Mouse (Mus musculus): ENCODE measurements at regions not wholly inside any gene's neighbourhood (a gene's known extent, or its start where the extent isn't known, plus 50 kb on each side); places are given as distances from the start of the nearest gene placed in this dataset.

DNA sequence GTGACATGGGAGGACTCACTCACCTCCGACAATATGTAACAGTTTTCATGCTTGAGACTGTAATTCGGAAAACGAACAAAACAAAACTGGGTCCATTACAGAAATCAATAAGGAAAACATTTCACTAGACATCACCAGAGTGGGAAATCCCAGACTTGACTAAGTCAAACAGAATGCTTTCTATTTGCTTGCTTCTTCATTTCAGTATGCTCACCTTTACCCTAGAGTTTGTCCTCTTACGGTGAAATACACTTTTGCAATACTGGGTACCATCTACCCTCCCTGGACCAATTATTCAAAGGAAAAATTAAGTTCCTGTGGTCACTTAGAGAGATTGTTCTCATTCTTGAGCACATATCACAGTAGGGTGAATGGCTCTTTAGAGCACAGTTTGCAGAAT, 613.4 kb upstream of the 4930412O13Rik start:
- no peak for DNase-seq (ENCODE audit: low read depth, low spot score)

DNA sequence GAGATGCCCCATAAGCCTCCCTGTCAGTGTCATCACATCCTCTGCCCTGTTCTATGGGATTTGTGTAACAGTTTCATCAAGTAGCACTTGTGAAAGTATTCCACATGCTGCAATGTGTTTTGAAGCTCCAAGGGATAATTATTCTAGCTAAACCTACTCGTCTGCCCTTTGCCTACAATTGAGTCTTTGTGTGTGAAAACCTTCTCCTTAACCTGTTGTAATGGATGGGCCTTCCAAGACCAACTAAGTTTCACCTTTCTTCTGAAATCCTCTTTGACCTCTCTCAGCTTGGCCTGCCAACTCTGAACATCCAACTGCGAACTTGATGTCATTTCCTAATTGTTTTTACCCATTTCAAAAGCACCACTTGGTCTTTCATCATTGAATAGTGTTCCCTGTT, 597.6 kb upstream of the 4930412O13Rik start:
- no peak for DNase-seq (ENCODE audit: low read depth, low spot score)

DNA sequence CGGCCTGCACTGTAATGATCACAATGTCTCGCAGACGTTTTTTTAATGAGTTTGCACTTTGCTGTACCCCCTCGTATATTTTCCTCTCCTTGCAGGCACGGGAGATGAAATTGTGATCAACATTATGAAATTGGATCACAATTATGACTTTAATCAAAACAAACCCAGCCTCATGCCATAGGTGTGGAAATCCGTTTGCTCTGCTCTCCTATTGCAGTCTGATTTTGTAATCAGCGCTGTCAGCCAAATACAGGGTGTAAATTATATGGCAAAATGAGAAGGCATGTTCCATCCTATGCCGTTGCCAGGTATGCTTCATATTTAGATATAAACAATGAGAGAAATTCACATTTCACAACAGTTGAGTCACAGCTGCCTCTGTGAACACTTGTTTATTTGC, 595.3 kb upstream of the 4930412O13Rik start:
- no peak for DNase-seq (ENCODE audit: low read depth, low spot score)

DNA sequence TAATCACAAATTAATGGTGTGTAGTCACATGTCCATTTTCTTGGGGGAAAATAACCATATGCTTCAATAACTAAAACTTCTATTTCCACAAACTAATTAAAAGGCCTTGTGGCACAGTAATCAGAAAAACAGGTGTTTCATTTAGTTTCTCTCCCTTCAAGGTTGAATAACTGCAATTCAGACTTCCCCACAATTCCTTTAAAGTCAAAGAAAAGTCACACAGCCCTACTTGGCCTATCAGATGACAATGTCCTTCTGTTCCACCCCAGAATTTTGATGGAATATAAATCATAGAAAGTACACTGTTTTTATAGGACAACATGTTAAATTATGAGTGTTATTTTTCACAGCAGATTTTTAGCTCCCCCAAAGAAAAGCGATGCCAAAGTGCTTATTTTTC, 594.0 kb upstream of the 4930412O13Rik start:
- DNase-seq (ENCODE audit: low read depth, low spot score): no peak

DNA sequence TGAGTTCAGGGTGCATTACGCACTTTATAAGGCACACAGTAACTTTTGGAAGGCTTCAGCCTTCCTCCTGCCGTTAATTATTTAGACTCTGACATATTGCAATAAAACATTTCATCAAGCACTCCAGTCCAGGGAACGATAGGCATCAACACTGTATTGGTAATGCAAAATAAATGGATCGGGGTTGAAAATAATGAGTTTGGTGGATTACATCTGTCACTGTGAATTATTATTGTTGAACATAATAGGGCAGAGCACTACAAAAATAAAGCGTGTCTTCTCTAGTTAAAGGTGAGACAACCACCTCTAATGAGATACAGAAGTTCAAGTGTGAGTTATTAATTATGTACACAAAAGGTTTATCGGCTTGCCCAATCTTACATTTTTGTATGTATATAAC, 593.4 kb upstream of the 4930412O13Rik start:
- DNase-seq (ENCODE audit: low read depth, low spot score): no peak

DNA sequence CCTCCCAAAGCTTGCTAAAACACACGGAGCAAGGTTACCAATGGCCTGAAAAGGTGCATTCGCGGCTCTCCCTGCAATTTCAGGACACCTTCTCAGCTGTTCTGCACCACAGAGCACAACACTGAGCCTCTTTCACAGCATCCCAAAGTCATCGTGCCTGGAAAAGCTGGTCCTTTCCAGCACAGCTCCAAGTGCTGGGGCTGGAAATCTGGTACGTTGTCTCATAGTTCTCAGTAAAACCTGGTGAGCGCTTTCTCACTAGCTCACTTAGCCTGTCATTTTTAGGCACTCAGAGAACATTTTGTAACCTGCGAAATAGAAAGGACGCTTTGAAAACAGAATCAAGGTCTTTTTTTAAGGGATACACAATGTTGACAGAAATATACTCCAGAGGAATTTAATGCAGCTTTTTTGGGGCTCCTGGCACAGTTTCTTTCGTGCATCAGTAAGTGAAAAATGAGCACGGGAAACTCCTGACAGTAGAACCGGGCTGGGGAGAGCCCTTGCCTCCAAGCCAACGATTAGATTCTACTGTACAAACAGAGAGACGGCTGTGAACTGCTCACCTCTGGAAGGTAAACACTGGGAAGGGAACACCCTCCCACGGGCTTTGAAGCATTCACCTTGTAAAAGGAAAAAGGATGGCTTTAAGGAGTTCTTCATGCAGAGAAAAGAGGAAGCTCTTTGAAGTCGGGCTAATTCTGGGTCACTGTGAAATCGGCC, 549.3 kb upstream of the 4930412O13Rik start:
- no peak for DNase-seq (ENCODE audit: low read depth, low spot score)

DNA sequence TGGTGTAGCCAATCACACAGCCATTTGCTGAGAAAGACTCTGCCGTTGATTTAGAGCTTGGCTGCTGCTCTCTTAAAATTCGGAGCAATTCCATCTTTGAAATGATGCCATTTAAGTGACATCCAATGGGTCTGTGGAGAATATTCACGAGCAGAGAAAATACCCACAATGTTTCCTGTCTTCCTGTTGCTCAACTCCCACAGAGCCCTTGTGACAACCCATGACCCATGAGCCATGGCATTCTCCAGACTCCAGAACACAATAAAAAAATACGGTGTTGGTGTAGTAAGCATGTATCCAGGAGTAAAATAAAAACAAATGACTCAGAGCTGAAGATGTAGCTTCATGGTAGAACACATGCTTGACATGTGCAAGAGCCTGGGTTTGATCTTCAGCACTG, 532.1 kb upstream of the 4930412O13Rik start:
- no peak for DNase-seq (ENCODE audit: low read depth, low spot score)

DNA sequence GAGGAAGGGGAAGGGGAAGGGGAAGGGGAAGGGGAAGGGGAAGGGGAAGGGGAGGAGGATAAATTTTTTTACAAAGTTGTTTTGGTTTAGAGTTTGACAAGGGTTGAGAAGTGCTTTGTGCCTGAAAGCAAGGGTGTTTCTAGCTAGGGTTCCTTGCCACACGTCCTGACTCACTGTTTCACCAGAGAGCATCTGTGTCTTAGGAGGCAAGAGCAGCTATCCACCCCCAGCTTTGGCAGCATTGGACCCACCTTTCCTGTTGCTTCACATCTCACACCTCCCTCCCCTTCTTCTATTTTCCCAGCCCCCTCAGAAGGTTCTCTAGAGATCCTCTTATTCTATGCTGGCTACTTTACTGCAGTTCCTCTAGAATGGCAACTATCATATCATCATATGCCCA, 531.1 kb upstream of the 4930412O13Rik start:
- no peak for DNase-seq (ENCODE audit: low read depth, low spot score)

DNA sequence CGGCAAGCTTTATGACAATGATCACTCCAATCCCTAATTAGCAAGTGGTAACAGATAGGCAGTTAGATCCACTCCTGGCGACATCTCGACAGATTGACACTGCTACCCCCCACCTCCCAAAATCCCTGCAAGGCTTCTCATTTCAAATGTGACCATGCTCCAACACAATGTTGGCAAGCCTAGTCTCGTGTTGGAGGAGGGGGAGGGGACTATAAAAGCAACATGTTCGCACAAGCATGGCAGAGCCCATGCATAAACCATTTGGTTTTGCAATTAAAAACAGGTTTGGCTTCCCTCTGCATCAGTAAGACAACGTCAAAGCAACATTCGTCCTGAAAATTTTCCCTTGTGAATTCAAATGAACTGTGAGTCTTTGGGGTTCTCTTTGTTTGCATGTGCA, 528.9 kb upstream of the 4930412O13Rik start:
- DNase-seq (ENCODE audit: low read depth, low spot score): no peak

DNA sequence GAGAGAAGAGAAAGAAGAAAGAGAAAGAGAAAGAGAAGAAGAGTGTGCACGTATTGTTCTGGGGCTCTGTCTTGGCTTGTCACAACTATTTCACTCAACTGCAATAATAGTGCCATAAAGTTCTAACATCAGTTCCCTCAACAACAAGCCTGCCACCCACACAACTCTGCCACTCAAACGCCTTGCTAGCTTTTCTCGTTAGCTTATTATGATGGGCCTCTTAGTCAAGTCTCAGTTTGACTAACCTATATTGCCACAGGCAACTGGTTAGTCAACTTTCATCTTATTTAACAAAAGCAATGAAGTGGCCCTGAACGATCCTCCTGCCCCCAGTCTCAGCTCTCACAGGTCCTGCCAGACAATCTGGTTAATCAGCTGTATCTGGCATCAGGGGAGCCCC, 521.0 kb upstream of the 4930412O13Rik start:
- DNase-seq (ENCODE audit: low read depth, low spot score): no peak

DNA sequence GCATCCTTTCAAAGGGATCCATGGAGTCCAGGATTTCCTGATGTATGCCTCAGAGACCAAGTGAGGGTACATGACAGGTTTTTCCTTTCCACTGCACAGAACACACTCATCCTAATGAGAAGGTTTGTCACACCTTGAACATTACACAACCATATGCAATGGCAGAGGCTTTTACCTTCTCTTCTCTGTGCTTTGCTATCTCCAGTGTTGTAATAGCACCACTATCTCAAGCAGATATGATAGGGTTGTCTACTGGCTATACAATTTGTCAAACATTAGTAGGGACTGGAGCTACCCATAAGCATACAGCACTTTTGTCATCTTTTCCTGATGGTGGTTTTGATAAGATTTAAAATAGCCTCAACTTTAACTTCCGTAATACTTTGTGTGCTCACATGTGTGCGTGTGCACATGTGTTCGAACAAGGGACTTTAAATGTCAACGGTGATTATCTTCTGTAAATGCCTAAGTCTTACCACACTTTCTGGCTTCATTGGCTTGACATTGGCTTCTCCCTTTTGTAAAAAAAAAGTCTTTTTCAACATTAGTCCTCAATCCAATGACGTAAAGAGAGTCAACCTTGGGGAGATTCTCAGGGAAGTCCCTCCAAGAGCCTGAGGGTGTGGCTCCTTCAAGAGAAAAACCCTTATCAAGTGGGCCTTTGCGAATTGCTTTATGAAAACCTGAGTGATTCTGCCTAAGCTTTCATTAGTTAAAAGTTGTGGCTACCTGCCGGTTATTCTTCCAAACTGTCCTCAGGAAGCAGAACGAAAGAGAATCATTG, 513.1 kb upstream of the 4930412O13Rik start:
- DNase-seq (ENCODE audit: low read depth, low spot score): no peak

DNA sequence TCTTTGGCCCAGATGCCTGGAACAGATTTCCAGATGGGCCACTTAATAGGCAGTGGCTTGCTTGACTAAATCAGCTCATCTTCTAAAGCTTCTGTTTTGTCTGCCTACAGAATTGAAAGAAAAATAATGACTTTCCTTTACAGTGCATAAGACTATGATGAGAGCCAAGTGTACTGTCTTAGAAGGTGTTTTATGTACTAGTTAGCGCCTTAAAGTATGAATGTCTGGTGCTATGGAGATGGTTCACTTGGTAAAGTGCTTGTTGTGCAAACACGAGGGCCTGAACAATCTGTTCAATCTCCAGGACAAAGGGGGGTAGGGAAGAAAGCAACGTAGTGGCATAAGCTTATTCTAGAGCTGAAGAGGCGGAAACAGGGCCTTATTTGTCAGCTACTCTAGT, 511.5 kb upstream of the 4930412O13Rik start:
- no peak for DNase-seq (ENCODE audit: low read depth, low spot score)

DNA sequence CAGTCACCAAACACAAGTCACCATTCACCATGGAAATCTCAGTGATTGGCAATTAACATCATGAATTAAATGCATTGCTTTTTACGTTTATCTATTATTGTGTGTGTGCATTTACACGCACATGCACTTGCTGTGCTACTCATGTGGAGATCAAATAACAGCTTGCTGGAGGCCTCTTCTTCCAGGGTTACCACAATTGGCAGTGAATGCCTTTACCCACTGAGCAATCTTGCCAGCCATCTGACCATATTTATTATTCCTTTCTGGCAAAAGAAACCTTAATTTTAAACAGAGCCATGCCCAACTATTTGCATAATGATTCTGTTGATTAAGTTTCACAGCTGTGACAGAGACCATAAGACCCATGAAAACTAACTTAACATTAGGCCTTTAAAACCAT, 494.5 kb upstream of the 4930412O13Rik start:
- DNase-seq (ENCODE audit: low read depth, low spot score): no peak

DNA sequence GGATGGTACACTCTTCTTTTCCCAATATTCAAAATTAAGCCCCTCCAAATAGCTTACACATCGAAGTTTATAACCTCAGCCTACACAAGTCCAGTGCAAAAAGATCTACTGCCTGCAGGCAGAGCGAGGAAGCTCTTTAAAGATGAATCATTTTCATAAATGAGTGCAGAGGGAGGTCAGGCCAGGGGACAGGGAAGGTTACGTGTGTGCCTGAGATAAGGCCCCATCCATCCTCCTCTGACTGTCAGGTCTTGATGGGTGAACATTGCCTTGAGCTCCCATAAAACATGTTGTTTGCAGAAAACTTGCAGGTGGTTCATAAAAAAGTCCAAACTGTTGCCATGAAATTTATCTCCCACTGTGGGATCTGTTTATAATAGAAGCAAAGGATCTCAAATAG, 493.0 kb upstream of the 4930412O13Rik start:
- no peak for DNase-seq (ENCODE audit: low read depth, low spot score)

DNA sequence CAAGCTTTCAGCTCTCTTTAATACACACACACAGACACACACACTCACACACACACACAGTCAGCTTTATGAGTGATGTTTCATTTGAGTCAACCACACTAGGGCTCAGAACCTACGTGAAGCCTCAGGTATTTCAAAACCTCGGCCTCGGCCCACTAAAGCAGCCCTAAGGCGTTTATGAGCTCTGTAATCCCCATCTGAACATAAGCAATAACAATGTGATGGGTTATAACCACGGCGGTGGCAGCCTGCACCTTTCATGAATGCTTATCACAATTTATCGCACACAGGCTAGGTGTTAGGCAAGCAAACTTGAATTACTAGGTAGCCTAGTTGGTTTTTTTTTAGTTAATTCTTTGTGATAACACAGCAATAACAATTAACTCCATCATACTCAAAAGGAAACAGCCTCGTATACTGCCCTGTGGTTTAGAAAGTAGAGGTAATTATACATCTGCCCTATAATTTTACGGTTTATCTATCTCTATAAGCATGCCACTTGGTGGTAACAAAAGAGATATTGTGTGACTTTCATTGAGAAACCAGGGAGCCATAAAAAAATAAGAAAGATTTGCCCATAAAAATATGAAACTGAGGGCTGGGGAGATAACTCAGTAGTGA, 485.6 kb upstream of the 4930412O13Rik start:
- no peak for DNase-seq (ENCODE audit: low read depth, low spot score)

DNA sequence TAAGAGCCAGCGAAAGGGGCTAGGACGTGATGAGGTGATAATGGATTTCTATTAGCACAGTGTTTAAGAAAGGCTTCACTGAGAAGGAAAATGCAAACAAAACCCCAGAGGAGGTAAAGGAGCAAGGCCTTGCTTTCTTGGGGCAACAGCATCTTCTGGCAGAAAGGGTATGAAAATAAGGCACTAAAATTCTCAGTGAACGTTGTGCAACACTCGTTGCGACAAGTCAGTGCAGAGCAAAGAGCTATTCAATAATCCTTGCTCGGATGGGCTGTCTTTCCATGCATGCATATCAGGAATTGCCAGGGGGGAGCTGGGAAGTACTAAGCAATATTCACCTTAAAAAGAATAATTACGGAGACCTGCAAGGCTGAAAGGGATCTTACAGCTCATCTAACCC, 479.6 kb upstream of the 4930412O13Rik start:
- DNase-seq (ENCODE audit: low read depth, low spot score): no peak

DNA sequence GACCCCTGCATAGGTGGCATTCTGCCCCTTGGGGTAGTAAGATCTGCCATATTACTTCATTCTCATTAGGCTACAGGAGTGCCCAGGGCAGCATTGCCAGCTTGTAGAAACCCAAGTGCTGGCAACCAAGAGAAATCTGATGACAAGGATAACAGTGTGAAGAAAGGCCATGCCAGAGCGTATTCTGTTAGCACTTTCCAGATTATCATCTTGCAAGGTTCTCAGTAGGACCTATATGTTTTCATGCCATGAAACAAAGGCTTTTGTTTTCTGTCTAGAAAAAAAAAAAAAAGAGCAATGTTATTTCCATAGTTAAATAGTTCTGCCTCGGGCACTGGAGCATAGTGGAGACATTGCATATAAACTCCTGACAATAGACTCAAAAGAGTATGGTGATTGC, 478.8 kb upstream of the 4930412O13Rik start:
- DNase-seq (ENCODE audit: low read depth, low spot score): no peak

DNA sequence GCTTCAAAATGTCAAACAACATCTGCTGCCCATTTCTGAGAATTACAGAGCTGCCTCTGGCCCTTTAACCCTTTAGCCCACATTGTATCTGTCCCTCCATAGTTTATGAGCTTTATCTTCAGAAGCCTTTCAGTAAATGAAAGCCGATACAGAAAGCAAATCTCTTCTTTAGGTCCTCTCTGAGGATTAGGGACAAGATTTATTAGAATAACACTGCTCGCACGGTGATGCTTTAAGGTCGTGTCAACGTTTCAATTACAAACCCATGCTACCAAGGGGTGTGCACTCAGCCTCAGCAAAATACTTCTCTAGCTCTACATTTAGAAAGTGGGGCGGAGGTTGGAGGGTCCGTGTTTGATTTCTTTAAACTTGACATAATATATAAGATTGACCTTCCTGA, 472.0 kb upstream of the 4930412O13Rik start:
- DNase-seq (ENCODE audit: low read depth, low spot score): no peak

DNA sequence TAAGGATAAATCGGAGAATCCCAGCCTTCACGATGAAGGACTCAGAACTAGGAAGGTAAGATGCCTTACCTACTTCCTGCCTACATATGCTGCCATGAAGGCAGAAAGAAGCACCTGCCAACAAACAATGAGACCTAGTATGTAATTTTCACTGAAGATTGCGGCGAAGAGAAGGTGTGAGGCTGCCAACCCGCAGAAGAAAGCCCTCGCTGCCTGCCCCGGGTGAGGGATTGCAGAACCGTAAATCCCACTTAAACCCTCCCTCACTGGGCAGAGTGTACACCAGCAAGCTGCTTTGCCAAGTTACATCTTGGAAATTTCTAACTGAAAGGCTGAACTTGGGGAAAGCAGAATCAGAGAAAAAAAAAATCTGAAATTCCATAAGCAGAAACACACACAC, 458.4 kb upstream of the 4930412O13Rik start:
- no peak for DNase-seq (ENCODE audit: low read depth, low spot score)

DNA sequence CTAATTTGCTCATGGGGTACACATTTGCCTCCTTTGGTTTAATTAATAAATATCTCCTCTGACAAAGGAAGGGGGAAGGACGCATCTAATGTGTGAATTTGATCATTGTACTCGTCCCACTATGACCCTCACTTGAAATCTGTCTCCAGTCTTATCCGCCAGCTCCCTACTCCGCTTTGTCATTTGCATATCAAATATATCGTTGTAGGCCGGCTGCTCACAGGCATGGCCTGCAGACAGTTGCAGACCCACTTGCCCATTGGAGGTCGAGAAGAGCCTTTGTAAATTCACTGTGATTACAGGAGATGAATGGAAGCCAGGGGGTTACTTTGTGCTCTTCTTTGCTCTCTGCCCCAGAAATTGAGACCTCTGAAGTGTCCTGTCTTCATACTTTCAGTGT, 457.5 kb upstream of the 4930412O13Rik start:
- no peak for DNase-seq (ENCODE audit: low read depth, low spot score)

DNA sequence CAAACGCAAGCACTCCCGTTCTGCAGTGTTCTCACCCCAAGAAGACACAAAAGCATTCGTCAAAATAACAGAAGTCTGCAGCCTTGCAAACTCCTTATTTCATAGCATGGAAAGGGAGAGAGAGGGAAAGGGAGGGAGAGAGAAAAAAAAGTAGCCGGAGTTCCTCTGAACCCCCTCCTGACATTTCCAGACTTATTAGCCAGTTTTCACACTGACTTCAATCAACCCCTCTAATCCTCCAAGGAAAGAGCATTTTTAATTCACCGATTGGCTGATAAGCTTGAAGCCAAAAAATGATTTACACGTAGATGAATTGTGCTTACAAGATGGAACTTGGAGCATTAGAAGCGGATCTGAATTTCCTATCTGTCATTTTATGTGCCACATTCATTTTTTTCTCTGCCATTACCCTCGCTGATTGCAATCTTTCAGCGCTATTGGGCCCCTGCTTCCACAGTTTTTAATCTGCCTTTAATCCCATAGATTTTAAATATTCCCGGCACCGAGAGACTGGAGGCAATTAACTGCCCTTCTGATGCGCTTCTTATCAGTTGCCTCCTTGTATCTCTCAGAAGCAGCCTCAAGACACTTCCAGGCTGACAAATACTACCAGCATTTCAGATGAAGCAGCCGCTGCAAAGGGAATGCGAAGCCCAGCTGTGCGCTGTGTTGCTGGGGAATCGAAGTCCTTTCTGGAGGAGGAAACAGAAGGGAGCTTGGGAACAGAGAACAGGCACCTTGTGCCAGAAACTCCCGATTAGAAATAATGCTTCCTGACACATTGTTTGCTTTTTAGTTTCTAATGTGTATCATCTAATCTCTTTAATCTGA, 447.7 kb upstream of the 4930412O13Rik start:
- DNase-seq (ENCODE audit: low read depth, low spot score): no peak

All from WW6 (cell line).